Mouse (Mus musculus) intestine, postnatal 0 days (tissue): Measurements from ENCODE around the gene Ptprb. TPM values are rescaled to one million over a fixed set of nuclear protein-coding genes. Genes with fewer than 3 reads are reported as not detected.

ENCODE experiments used
- ATAC-seq: fragments of 200-750 bp; cut with Nextera tagmentation; 2 replicates; pipeline ENCODE4 v1.8.0; 2017; ENCODE audit warnings: mild to moderate bottlenecking, moderate TSS enrichment, moderate library complexity
- H3K27ac ChIP-seq: fragments of 300-500 bp; sonication (generic); 2 replicates; pipeline ENCODE4 v1.5.1; 2014; ENCODE audit warnings: mild to moderate bottlenecking, low read depth, low read length, moderate library complexity
- H3K27me3 ChIP-seq: fragments of 300-500 bp; sonication (generic); replicated peaks from 2 replicates; pipeline ENCODE4 v1.6.1; 2014; ENCODE audit warnings: low read length, mixed read lengths; ENCODE audit not compliant: control insufficient read depth, insufficient read depth
- H3K36me3 ChIP-seq: fragments of 300-500 bp; sonication (generic); 2 replicates; pipeline ENCODE4 v1.6.1; 2014; ENCODE audit warnings: mild to moderate bottlenecking, moderate library complexity; ENCODE audit not compliant: control insufficient read depth, insufficient read depth
- H3K4me1 ChIP-seq: fragments of 300-500 bp; sonication (generic); replicated peaks from 2 replicates; pipeline ENCODE4 v1.6.1; 2014; ENCODE audit warnings: antibody characterized with exemption, low read length, mixed read lengths; ENCODE audit not compliant: control insufficient read depth, insufficient read depth
- H3K4me2 ChIP-seq: fragments of 300-500 bp; sonication (generic); replicated peaks from 2 replicates; pipeline ENCODE4 v1.6.1; 2014; ENCODE audit warnings: low read depth, mild to moderate bottlenecking, moderate library complexity
- H3K4me3 ChIP-seq: fragments of 300-500 bp; sonication (generic); 2 replicates; pipeline ENCODE4 v1.5.1; 2014; ENCODE audit warnings: low read depth, low read length
- H3K9ac ChIP-seq: fragments of 300-500 bp; sonication (generic); 2 replicates; pipeline ENCODE4 v1.6.1; 2014; ENCODE audit warnings: mild to moderate bottlenecking, low read depth, low read length
- H3K9me3 ChIP-seq: fragments of 300-500 bp; sonication (generic); 2 replicates; pipeline ENCODE4 v1.6.1; 2016; ENCODE audit warnings: mixed run types; ENCODE audit not compliant: control insufficient read depth
- CTCF ChIP-seq: sonication (generic); IDR thresholded peaks from 2 replicates; pipeline ENCODE4 v1.5.1; 2016; ENCODE audit warnings: low read depth, mild to moderate bottlenecking, control low read depth, antibody characterized with exemption, moderate library complexity
- WGBS: fragments of 180-500 bp; shearing (Covaris S2); extraction: QIAGEN DNeasy Blood & Tissue Kit; methylation state at CpG from one replicate; pipeline ENCODE4 v1.1.7; 2014; 5-methylcytosine and 5-hydroxymethylcytosine counted together
- polyA plus RNA-seq: library from polyadenylated mRNA; unstranded; fragments of >200 nt; fragmentation: Nextera tagmentation; extraction: Ambion mirVana; gene quantifications from 2 replicates; pipeline ENCODE4 v1.2.1, GENCODE M21; 2015

Ptprb gene
- polyA plus RNA-seq, 1 experiment from 2014 or later: 3.2 TPM

DNA sequence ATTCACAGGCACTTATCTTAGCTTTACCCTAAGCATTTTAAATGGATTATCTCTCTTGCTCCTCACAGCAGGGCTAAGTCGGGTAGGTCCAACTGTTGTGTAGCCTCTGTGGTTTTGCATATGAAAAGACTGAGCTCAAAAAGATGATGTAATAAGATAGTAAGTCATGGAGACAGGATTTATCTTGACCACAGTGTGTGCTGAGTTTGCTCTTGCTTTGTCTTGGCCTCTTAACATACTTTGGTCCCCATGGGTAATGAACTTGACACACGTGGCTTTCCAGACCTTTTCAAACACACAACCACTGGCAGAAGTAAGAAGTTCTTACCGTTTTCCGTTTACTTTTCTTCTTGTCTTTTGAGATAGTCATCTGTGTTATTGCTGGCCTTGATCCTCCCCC lies 7.0 kb upstream of the Ptprb start:
- 0 out of 2 replicates have a peak, but pooled peaks cover 4% of the 10 kb centered on the region for H3K4me1 ChIP-seq
- no peak for TF ChIP-seq CTCF
- H3K9ac ChIP-seq: no peak overlapping the region
- H3K27ac ChIP-seq: no peak overlapping the region
- H3K36me3 ChIP-seq: no peaks in the 10 kb centered on the region
- H3K9me3 ChIP-seq: no peaks in the 10 kb centered on the region
- no peak overlapping the region for H3K4me2 ChIP-seq
- 33% methylated on average over 4 of the region's 4 CpGs for WGBS
- no peak overlapping the region for H3K4me3 ChIP-seq
- H3K27me3 ChIP-seq: no peaks in the 10 kb centered on the region
- no peak for ATAC-seq

GRCm38 (mm10) chr10:116270646-116271469 lies 4.5 kb upstream of the Ptprb start:
- Histone ChIP-seq H3K4me3 (no peak overlapping the region), H3K4me2 (no peak overlapping the region), H3K9me3 (no peaks in the 10 kb centered on the region), H3K27ac (0 out of 2 replicates have a peak overlapping the region, but pooled peaks have one; percentile 30), H3K36me3 (no peaks in the 10 kb centered on the region), H3K4me1 (0 out of 2 replicates have a peak, but pooled peaks cover 4% of the 10 kb centered on the region), H3K9ac (no peak overlapping the region), H3K27me3 (no peaks in the 10 kb centered on the region)
- 71% methylated on average over 12 of the region's 12 CpGs for WGBS
- no peak for TF ChIP-seq CTCF
- ATAC-seq: no peak

DNA sequence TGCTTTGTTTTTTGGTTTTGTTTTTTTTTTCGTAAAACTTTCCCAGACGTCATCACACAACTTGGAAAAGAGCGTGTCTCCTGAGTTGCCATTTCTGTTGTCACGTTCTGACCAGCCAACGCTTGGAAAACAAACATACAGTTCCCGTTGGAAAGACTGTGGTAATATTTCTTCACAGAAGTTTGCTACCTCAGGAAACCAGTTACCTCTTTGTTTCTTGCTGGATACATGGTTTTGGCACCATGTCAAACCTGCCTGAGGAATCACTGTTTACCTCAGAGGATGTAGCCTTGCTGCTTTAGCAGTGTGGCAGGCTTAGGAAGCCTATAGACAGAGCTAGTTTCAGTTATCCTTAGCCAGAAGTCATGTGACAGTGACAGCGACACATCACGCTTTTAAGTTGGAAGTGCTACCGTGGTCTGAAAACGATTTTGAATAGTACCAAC lies 3.8 kb upstream of the Ptprb start:
- WGBS: 74% methylated on average over 10 of the region's 10 CpGs
- TF ChIP-seq CTCF: no peak
- H3K36me3 ChIP-seq: no peaks in the 10 kb centered on the region

GRCm38 (mm10) chr10:116272156-116272555 lies 3.2 kb upstream of the Ptprb start:
- H3K9ac ChIP-seq: no peak overlapping the region
- H3K4me2 ChIP-seq: no peak overlapping the region
- H3K4me3 ChIP-seq: no peak overlapping the region
- WGBS: 64% methylated on average over 3 of the region's 3 CpGs
- H3K9me3 ChIP-seq: no peaks in the 10 kb centered on the region
- H3K27ac ChIP-seq: no peak overlapping the region
- TF ChIP-seq CTCF: no peak
- H3K27me3 ChIP-seq: no peaks in the 10 kb centered on the region
- ATAC-seq: no peak
- no peaks in the 10 kb centered on the region for H3K36me3 ChIP-seq
- no peaks in the 10 kb centered on the region for H3K4me1 ChIP-seq

More for the DNA sequence above, 3.8 kb upstream of the Ptprb start:
- Histone ChIP-seq H3K27ac (no peak overlapping the region), H3K4me3 (no peak overlapping the region), H3K9ac (no peak overlapping the region), H3K27me3 (no peaks in the 10 kb centered on the region), H3K4me2 (no peak overlapping the region), H3K9me3 (no peaks in the 10 kb centered on the region), H3K4me1 (0 out of 2 replicates have a peak, but pooled peaks cover 4% of the 10 kb centered on the region)
- no peak for ATAC-seq

GRCm38 (mm10) chr10:116286697-116287344 lies 11.5 kb downstream of the Ptprb start:
- Histone ChIP-seq H3K4me3 (no peak overlapping the region), H3K4me1 (no peaks in the 10 kb centered on the region), H3K27ac (no peak overlapping the region), H3K9me3 (no peaks in the 10 kb centered on the region), H3K9ac (no peak overlapping the region), H3K27me3 (no peaks in the 10 kb centered on the region), H3K36me3 (no peaks in the 10 kb centered on the region), H3K4me2 (no peak overlapping the region)
- no peak for TF ChIP-seq CTCF
- no peak for ATAC-seq
- WGBS: 82% methylated on average over 7 of the region's 7 CpGs

DNA sequence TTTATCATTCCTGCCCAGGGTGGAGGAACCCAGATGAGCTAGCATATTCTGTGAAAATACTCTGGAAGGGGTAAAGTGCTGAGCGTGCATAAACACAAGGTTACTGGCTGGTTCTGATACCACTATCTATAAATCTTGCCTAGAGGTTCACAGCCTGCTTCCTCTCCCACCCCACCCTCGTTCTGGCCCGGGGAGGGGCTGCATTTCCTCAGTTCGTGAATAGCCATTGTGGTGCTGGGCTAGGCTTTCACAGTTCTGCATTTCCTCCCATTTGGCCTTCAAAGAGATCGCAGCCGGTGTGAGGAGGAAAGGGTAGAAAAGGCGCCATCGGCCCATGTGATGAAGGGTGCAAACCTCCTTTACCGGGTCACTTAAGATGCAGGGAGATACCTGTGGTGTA lies 12.8 kb downstream of the Ptprb start:
- no peak overlapping the region for H3K4me3 ChIP-seq
- no peak for TF ChIP-seq CTCF
- no peaks in the 10 kb centered on the region for H3K9me3 ChIP-seq
- no peaks in the 10 kb centered on the region for H3K36me3 ChIP-seq
- no peak overlapping the region for H3K27ac ChIP-seq
- no peaks in the 10 kb centered on the region for H3K27me3 ChIP-seq
- no peak for ATAC-seq
- H3K4me1 ChIP-seq: no peaks in the 10 kb centered on the region
- 49% methylated on average over 9 of the region's 9 CpGs for WGBS
- H3K9ac ChIP-seq: no peak overlapping the region
- H3K4me2 ChIP-seq: no peak overlapping the region
